Mouse (Mus musculus) G1E (cell line): ENCODE results near the gene Rnf20.

Experiments
- CTCF ChIP-seq: IDR thresholded peaks from 2 replicates; pipeline ENCODE4 v1.5.1; 2012; ENCODE audit warnings: low read depth, low read length, inconsistent platforms, mixed read lengths
- GATA1 ChIP-seq: IDR thresholded peaks from 2 replicates; pipeline ENCODE4 v1.6.1; 2012; ENCODE audit warnings: borderline replicate concordance, low read length, inconsistent platforms, mixed read lengths
- GATA2 ChIP-seq: IDR thresholded peaks from 2 replicates; pipeline ENCODE4 v1.6.1; 2012; ENCODE audit warnings: low read depth, low read length, inconsistent platforms, borderline replicate concordance
- POLR2AphosphoS5 ChIP-seq: IDR thresholded peaks from 2 replicates; pipeline ENCODE4 v1.6.1; 2012; ENCODE audit warnings: low read depth, low read length, inconsistent platforms; ENCODE audit not compliant: insufficient replicate concordance
- TAL1 ChIP-seq: conservative IDR thresholded peaks from 2 replicates; pipeline ENCODE4 v1.6.1; 2012; ENCODE audit warnings: low read depth, low read length, inconsistent platforms, mixed read lengths

DNA sequence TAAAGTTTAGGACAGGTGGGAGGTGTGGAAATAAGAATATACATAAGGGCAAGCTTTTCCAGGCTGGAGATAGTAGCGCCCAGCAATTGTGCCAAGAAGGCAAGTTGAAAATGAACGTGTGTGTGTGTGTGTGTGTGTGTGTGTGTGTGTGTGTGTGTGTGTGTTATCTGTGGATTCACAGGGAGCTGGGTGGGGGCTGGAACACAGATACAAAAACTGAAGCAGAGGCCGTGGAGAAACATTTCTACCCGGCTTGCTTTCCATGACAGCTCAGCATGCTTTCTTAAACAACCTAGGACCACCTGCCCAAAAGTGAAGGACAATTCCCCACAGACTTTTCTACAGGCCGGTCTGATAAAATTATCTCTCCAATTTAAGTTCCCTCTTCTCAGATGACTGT is 27.2 kb upstream of the Rnf20 start:
- TF ChIP-seq CTCF = no peak
- TF ChIP-seq TAL1 = no peak
- TF ChIP-seq GATA1 = no peak
- TF ChIP-seq POLR2AphosphoS5 = no peak
- no peak for TF ChIP-seq GATA2
